Mouse (Mus musculus) cerebellum, adult 11 months (tissue): ENCODE measurements around the gene Mdm2.
"Not testable (repeated sequence)": the region's sequence is repeated elsewhere in the genome, so short reads cannot be mapped to it uniquely, and the experiment has no call there.

Experiments used
- DNase-seq: peaks from one replicate; pipeline ENCODE4 v3.0.0; 2022

Gene Mdm2

DNA sequence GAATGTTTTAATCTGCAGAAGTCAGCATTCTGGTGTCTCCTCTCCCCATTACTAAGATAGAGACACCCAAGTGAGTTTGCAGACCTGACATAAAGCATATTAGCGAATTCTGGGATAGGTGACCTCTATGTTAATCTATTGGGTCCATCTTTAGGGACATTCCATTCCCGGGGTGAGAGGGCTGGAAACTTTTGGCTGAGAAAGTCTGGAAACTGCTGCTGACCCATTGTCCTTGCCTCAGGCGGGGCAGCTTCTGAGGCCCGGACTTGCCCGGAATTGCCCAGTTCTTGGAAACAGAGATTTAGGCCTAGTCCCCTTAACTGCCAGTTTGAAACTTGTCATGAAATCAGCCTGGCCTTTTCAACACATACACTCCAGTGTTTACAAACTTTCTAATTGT, 850 bp upstream of the Mdm2 start:
- peak; percentile 13 for DNase-seq

DNA sequence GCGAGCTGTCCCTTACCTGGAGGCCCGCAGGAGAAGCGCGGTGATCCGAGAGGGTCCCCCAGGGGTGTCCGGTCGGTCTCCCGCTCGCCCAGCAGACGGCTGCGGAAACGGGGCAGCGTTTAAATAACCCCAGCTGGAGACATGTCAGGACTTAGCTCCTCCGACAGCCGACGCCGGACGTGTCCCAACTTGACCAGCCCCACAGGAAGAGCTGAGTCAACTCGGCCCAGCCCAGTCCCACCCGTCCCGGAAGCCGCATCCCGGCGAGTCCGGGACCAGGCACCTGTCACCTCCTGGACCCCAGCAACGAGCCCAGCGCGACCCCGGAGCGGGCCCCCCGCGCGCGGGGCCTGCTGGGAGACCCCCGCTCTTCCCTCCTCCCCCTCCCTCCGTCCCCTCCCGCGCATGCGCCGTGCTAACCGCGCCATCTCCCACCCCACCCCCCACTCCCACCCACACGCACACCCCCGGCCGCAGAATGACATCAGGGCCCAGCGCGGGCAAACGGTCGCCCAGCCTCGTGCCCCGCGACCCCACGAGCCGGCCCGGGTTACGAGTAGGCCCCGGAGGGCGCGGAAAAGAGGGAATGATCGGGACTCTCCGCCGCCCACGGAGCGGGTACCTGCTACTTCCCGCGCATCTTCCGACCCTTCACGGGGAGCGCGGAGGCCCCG, 491 bp downstream of the Mdm2 start:
- peak; percentile 72 for DNase-seq

DNA sequence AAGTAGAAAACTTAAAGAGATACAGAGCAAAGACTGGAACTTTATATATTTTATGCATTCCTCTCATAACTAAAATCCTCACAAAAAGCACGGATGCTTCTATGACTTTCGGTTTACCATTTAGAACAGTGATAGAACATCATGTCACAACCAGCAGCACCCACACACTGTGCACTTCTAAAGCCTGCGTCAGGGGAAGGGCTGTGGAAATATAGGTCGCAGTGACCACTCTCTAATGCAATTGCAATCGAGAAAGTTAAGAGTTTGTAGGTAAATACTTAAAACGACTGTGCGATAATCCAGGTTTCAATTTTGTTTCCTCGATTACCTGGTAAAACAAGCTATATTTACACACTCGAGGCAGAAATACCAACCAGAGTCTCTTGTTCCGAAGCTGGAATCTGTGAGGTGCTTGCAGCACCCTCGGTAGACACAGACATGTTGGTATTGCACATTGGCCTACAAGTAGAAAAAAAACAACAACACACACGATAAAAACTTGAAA, 1.2 kb downstream of the Mdm2 start:
- DNase-seq = no peak

DNA sequence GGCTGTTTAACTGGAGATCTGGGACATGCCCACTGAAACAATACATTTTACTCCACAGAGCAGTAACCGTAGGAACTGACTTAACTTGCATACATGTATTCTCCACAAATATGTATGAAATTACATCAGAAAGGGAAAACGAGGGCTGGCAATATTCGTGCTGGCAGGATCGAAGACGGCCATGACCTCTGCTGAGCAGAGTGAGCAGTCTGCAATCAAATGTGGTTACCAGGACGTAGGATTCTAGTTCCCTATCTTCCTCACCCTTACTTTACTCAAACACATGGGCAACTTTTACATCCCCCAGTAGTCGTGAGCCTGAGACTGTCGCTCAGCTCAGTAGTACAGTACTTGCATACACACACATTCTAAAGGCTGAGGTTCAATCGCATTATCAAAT, 1.7 kb downstream of the Mdm2 start:
- DNase-seq = no peak

DNA sequence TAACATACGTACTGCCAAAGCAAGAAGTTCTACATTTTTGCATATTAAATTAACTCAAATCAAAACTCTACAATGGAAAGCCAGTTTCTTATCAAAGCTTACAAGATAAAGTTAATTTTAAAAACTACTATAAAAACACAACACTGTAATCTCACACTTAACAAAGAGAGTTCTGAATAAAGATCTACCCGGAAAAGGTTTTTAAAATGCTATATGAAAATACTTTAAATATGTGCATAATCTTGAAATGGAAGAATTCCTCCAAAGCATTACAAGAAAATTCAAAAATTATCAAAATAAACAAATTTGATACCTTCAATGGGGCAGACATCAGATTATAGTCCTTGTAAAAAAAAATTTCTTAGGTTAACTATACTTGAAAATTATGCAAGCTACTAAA, 2.2 kb downstream of the Mdm2 start:
- no peak for DNase-seq

DNA sequence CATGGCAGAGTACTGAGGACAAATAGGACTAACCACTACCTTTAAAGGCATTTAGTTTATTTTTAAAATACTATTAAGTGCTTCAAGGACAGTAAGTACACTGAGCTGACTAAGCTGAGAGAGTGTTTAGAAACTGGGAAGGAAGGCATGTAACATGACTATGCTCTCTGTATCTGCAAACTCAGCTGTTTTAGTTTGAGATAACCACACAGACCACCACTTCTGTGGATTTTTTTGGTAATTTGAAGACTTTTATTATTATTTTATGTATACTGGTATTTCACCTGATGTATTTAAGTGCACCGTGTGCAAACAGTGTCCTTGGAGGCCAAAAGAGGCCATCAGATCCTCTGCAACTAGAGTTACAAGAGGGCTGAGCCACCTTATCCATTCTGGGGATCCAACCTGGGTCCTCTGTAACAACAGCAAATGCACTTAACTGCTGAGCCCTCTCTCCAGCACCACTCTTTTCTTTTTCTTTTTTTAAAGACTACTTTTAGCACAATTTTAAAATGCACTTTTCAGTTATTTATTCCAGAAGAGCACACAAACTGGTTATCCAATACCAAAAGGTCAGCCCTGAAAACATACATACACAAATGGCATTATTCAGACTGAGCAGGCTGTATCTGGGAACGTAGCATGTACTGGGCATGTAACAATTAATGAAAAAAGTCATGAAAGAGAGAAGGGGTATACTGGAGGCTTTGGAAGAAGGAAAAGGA, 3.3 kb downstream of the Mdm2 start:
- no peak for DNase-seq

DNA sequence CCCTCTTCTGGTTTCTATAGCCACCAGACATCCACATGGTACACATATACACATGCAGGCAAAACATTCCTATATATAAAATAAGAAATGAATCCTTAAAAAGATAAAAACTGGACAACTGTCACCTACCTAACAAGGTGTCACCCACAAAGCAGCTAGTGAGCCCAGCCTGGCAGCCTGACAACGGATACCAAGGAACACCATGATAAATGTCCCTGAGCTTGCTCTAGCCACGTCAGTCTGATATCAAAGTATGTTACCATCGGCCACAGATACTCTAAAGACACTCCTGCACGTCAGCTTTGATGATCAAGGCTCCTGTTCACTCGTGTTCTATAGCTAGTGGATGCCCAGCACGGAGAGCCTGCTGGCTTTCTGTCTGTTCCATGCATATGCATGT, 4.1 kb downstream of the Mdm2 start:
- DNase-seq = no peak

DNA sequence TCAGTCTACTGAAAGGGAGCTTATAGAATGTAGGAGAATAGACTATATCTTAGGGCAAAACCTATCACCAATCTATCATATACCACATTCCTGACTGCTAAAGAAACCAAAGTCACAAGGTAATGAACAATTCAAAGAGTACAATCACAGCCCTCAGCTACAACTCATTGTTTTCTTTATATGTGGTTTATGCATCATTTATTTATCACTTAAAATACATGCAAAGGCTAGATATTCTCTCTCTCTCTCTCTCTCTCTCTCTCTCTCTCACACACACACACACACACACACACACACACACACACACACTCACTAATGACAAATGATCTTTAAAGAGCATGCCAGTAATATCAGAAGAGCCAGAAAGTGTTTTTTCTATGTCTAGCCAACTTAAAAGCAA, 4.8 kb downstream of the Mdm2 start:
- DNase-seq = no peak

DNA sequence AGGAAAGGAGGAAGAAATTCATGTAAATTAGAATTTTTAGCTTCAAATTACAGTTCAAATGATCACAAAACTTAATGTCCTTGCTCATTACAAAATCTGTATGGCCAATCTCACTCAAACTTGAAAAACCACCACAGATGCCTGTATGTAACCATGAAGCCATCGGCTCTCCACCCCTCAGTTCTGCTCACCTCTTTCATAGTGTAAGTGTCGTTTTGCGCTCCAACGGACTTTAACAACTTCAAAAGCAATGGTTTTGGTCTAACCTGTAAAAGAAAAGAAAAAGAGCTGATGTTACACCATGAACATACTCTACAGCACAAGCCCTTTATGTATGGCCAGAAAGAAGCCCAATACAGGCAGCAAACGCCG, 5.6 kb downstream of the Mdm2 start:
- DNase-seq = no peak

DNA sequence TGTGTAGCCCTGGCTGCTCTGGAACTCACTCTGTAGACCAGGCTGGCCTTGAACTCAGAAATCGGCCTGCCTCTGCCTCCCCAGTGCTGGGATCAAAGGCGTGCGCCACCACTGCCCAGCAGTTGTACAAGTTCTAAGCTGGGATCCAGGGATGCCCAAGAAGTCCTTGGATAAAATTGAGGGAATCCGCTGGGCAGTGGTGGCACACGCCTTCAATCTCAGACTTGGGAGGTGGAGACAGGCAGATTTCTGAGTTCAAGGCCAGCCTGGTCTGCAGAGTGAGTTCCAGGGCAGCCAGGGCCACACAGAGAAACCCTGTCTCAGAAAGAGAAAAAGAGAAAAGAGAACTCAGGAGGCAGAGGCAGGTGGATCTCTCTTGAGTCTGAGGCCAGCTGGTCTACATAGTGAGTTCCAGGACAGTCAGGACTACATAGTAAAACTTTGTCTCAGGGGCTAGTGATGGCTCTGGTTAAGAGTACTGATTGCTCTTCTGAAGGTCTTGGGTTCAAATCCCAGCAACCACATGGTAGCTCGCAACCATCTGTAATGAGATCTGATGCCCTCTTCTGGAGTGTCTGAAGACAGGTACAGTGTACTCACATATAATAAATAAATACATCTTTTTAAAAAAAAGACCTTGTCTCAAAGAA, 6.1 kb downstream of the Mdm2 start:
- DNase-seq = not testable (repeated sequence)

DNA sequence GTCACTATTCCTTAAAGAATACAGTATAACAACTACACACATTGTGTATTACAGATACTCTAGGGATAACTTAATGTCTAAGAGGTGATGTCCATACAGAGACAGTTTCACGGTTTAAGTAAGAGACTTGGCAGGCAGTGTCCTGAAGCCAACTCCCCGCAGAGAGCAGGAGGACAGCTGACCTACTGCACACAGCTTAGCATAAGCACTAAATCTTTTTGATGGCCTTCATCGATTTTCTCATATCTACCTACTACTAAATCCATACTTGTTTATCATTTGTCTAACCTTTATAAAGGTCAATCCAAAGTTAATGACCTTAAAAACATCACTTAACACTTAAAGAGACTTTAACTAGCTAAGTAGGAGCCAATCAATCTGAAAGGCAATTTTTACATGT, 7.1 kb downstream of the Mdm2 start:
- no peak for DNase-seq

DNA sequence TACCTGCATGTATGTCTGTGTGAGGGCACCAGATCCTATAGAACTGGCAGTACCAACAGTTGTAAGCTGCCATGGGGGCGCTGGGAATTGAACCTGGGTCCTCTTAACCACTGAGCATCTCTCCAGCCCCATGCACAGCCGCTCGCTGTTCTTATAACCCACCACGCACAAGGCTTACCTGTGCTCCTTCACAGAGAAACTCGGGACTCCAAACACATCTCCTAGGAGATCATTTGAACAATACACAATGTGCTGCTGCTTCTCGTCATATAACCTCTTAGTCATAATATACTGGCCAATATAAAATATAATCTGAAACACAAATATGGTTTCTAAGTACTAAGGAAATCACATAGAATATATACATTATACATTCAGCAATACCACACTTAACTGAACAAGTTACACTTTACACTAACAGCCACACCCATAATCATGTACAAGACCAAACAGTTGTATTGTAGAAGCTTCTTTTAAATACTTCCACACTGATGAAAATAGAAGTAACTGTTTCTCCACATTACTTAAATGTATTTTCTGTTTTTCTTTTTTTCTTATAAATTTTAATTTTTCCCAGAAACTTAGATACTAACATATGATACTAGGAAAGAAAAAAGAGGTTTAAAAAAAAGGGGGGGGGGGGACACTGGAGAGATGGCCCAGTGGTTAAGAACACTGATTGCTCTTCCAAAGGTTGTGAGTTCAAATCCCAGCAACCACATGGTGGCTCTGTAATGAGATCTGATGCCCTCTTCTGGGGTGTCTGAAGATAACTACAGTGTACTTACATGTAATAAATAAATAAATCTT, 8.3 kb downstream of the Mdm2 start:
- no peak for DNase-seq

DNA sequence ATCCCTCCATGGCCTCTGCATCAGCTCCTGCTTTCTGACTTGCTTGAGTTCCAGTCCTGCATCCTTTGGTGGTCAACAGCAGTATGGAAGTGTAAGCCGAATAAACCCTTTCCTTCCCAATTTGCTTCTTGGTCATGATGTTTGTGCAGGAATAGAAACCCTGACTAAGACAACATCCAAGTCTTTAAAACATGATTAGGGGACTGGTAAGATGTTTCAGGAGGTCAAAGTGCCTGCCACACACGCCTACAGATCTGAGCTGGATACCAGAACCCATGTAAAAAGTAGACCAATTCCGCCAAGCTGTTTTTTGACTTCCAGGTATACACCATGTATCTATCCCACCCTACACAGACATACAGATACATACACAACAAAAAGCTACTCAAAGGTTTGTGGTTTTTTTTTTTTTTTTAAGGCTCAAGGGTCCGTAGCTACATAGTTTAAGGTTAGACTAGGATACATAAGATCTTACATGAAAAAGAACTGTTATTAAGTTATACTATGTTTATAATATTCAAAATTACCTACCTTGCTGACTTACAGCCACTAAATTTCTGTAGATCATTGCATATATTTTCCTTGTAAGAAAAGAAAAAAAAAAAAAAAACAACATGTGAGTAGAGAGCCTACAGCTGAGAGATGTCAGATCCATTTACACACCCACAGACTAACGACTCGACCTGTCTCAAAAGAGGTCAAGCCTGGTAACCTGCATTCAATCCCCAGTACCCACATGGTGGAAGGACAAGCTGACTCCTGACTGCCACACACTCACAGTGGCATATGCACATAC, 9.3 kb downstream of the Mdm2 start:
- no peak for DNase-seq

DNA sequence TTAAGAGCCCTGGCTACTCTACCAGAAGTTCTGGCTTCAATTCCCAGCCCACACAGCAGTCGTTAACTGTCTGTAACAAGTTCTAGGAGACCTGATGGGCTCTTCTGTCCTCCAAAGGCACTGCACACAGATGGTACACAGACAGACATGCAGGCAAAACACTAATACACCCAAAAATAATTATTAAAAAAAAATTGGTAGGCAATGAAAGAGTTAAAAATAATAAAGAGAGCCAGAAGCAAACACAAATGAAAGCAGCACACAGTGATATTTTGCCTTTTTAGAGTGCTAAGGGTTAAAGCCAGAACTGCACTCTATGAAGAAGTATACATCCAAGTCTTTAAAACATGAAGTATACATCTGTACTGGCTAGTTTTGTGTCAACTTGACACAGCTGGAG, 10.1 kb downstream of the Mdm2 start:
- no peak for DNase-seq

DNA sequence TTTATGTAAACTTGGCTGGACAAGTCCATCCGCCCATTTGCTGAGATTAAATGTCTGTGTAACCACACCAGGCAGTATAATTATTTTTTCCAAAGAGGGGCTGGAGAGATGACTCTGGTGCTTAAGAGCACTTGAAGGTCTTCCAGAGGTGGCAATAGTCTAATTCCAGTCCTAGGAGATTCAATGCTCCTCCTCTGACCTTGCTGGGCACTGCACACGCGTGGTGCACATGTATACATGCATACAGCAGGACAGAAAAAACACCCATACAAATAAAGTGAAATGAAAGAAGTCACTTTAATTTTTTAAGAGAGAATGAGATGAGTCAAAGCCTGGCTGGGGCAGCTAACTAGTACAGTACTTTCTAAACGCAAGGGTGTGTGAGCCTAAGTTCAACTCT, 10.6 kb downstream of the Mdm2 start:
- DNase-seq = no peak

DNA sequence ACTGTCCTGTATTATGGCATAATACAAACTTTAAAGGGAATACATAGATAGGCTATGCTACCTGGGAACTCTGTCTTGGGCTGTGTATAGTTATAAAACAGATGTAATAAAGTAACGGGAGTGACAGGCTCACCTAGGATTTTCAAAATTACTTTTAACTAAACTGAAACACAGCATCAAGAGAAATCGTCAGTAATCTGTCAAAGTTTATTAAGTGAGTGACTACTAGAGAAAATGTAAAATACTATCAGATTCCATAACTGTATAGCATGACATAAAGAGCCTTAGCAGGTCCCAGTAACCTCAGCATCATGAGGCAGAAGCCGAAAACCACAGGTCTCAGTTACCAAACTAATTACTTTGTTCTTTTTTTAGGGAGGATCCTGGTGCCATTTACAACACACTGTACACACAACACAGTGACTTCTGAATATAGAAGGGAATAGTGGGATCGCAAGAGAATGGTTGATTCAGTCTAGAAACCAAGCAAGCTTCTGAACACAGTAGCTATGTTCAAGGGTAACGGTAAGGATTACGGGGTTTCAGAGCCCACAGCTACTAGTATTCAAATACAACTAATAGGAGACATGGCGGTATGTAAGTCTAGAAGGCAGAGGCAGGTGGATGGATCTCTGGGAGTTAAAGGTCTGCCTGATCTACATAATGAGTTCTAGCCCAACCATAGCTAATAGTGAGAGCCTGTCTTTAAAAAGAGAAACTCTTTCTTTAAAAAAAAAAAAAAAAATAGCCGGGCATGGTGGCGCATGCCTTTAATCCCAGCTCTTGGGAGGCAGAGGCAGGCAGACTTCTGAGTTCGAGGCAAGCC, 12.0 kb downstream of the Mdm2 start:
- DNase-seq = no peak

DNA sequence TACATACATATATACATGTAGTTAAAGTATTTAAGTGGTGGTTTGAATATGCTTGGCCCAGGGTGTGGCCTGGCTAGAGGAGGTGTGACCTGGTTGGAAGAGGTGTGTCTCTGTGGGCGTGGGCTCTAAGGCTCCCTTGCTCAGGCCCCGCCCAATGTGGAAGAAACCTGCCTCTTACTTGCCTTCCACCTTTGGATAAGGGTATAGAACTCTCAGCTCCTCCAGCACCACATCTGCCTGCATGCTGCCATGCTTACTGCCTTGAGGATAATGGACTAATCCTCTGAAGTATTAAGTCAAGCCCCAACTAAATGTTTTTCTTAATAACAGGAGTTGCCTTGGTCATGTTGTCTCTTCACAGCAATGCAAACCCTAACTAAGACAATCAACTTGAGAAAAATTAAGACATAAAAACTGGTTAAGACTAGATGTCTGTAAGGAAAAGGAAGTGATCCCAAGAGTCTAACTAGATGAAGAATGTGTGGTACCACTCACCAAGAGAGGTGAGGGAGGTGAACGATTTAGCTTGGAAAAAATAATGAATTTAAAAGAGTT, 12.9 kb downstream of the Mdm2 start:
- DNase-seq = no peak

DNA sequence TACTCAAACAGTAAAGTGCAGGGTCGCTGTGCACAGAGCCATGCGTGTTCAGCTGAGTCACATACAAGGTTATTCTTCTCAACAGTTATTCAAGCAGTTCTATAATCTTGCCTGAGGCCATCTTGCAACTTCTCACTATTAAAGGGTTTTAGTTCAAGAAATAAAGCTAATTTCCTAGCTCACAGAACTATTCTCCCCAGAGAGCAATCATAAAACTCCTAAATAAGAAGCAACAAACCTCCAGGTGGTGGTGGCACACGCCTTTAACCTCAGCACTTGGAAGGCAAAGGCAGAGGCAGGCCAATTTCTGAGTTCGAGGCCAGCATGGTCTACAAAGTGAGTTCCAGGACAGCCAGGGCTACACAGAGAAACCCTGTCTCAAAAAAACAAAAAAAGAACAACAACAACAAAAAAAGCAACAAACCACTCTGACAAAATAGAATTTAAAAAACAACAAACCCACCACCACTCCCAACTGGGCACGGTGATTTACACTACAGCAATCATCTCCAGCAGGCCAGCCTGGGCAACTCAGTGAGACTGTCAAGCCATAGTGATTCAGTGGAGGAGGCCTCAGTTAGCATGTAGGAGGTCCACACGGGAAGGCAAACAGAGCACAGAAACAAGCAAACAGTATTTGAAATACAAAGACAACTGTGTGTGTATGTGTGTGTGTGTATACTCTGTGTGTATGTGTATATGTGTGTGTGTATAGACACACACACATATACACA, 13.6 kb downstream of the Mdm2 start:
- no peak for DNase-seq

DNA sequence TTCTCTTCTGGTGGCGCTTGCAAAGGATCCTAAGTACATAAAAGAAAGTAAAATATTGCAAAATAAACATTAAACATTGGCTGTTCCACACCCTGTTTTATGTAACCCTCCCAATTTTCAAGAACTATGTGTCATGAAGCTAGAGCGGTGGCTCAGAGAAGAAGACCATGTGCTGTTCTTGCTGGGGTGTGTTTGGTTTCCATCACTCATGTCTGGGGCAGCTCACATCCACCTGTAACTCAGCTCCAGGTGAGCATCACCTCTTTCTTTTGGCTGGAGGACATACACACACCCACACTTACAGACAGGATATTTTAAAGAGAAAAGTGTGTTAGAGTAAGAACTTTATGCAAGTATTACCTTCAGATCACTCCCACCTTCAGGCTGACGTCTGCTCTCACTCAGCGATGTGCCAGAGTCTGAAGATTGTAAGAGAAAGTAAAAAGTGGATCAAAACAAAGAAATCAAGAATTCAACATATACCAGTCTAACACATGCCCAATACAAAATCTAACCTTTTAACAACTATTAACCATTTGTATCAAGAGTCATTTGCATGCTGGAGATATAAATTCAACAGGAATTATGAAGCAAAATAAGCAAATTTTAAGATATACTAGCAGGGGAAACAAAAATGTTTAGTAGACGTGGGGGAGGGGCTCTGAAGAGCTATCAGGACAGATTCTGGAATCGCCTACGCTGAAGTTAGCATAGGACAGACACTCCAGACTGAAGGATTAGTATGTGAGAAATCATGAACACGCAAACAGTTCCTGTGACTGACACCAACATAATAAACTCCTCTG, 14.3 kb downstream of the Mdm2 start:
- DNase-seq = no peak

DNA sequence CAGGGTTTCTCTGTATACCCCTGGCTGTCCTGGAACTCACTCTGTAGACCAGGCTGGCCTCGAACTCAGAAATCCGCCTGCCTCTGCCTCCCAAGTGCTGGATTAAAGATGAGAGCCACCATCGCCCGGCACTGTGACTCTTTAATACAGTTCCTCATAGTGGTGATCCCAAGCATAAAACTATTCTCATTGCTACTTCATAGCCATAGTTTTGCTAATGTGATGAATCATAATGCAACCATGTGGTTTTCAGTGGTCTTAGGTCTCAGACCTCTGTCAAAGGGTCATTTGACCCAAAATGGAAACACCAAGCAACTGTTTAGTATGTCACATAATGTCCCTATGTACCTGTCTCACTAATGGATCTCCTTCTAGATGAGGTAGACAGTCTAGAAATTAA, 15.0 kb downstream of the Mdm2 start:
- no peak for DNase-seq
